Mouse (Mus musculus): ENCODE results near the gene Hoxc8. TPM values are rescaled to one million over a fixed set of nuclear protein-coding genes. Genes with fewer than 3 reads are reported as not detected.
A peak's percentile ranks its signal among the peaks of the same experiment; 100 is the strongest.

Hoxc8 gene
- total RNA-seq, 2 experiments from 2014 or later: 30.8 to 34.8 TPM

GRCm38 (mm10) chr15:103005308-103005707, 14.9 kb downstream of the Hoxc8 start:
- peak in 1 of 2 experiments; percentile 58 for DNase-seq (ENCODE audit: low spot score in 2 of 2)

GRCm38 (mm10) chr15:103005797-103006196, 15.4 kb downstream of the Hoxc8 start:
- DNase-seq (ENCODE audit: low spot score in 2 of 2): no peak

- no peak for DNase-seq (ENCODE audit: low spot score in 2 of 2)
Measured at GRCm38 (mm10) chr15:103006326-103006725, 15.9 kb downstream of the Hoxc8 start.

GRCm38 (mm10) chr15:103009265-103010111, 19.1 kb downstream of the Hoxc8 start:
- peak; percentile 39 to 52 for DNase-seq (ENCODE audit: low spot score in 2 of 2)

GRCm38 (mm10) chr15:103010112-103010846, 19.9 kb downstream of the Hoxc8 start:
- DNase-seq (ENCODE audit: low spot score in 2 of 2): peak in 1 of 2 experiments; percentile 42

- DNase-seq (ENCODE audit: low spot score in 2 of 2): no peak
Measured at GRCm38 (mm10) chr15:103010847-103011555, 20.6 kb downstream of the Hoxc8 start.

GRCm38 (mm10) chr15:103011928-103012486, 21.6 kb downstream of the Hoxc8 start:
- peak in 1 of 2 experiments; percentile 47 for DNase-seq (ENCODE audit: low spot score in 2 of 2)

GRCm38 (mm10) chr15:103013238-103013984, 23.0 kb downstream of the Hoxc8 start:
- DNase-seq (ENCODE audit: low spot score in 2 of 2): peak; percentile 67 to 75

GRCm38 (mm10) chr15:103014166-103015008, 24.0 kb downstream of the Hoxc8 start:
- DNase-seq (ENCODE audit: low spot score in 2 of 2): peak in 1 of 2 experiments; percentile 68

- DNase-seq (ENCODE audit: low spot score in 2 of 2): no peak
Measured at GRCm38 (mm10) chr15:103015009-103015399, 24.6 kb downstream of the Hoxc8 start.

- no peak for DNase-seq (ENCODE audit: low spot score in 2 of 2)
Measured at GRCm38 (mm10) chr15:103015406-103016166, 25.2 kb downstream of the Hoxc8 start.

GRCm38 (mm10) chr15:103018636-103019035, 28.2 kb downstream of the Hoxc8 start, which contains the start of gene Hoxc4:
Gene Hoxc4, plus strand, starts transcription at chr15:103018934.
- DNase-seq (ENCODE audit: low spot score in 2 of 2): no peak

- DNase-seq (ENCODE audit: low spot score in 2 of 2): no peak
Measured at GRCm38 (mm10) chr15:103020899-103021418, 30.6 kb downstream of the Hoxc8 start.

GRCm38 (mm10) chr15:103021544-103021943, 31.1 kb downstream of the Hoxc8 start:
- no peak for DNase-seq (ENCODE audit: low spot score in 2 of 2)

- DNase-seq (ENCODE audit: low spot score in 2 of 2): no peak
Measured at GRCm38 (mm10) chr15:103024131-103024530, 33.7 kb downstream of the Hoxc8 start.

- peak in 1 of 2 experiments; percentile 22 for DNase-seq (ENCODE audit: low spot score in 2 of 2)
Measured at GRCm38 (mm10) chr15:103027266-103028235, 37.1 kb downstream of the Hoxc8 start.

- no peak for DNase-seq (ENCODE audit: low spot score in 2 of 2)
Measured at GRCm38 (mm10) chr15:103028916-103029512, 38.6 kb downstream of the Hoxc8 start.
